Mouse (Mus musculus): Measurements from ENCODE around the gene Stk11ip.

Stk11ip gene

GRCm38 (mm10) chr1:75570403-75570802, 49.1 kb downstream of the Stk11ip start:
- DNase-seq (ENCODE audit: low read depth, low spot score), result no peak

- DNase-seq (ENCODE audit: low read depth, low spot score), result no peak
These were observed 51.4 kb downstream of the Stk11ip start for GRCm38 (mm10) chr1:75572776-75573175.

GRCm38 (mm10) chr1:75573715-75574114, 52.4 kb downstream of the Stk11ip start:
- no peak for DNase-seq (ENCODE audit: low read depth, low spot score)

- DNase-seq (ENCODE audit: low read depth, low spot score), result no peak
These were observed 53.4 kb downstream of the Stk11ip start for GRCm38 (mm10) chr1:75574476-75575310.

- DNase-seq (ENCODE audit: low read depth, low spot score), result no peak
These were observed 60.8 kb downstream of the Stk11ip start for GRCm38 (mm10) chr1:75581936-75582624.

GRCm38 (mm10) chr1:75582625-75582956, 61.3 kb downstream of the Stk11ip start:
- DNase-seq (ENCODE audit: low read depth, low spot score), result no peak

- DNase-seq (ENCODE audit: low read depth, low spot score), result no peak
These were observed 61.7 kb downstream of the Stk11ip start for GRCm38 (mm10) chr1:75583034-75583433.

GRCm38 (mm10) chr1:75586791-75587190, 65.5 kb downstream of the Stk11ip start:
- DNase-seq (ENCODE audit: low read depth, low spot score), result no peak
